Mouse (Mus musculus) right cerebral cortex, adult 2 months (tissue): ENCODE results near the gene Sephs1.
A peak's percentile ranks its signal among the peaks of the same experiment; 100 is the strongest.

ENCODE experiments used
- DNase-seq, 2 experiments: peaks; one replicate each; pipeline ENCODE4 v3.0.0; 2021 to 2022; ENCODE audit warnings: low spot score in 2 of 2

The Sephs1 gene

DNA sequence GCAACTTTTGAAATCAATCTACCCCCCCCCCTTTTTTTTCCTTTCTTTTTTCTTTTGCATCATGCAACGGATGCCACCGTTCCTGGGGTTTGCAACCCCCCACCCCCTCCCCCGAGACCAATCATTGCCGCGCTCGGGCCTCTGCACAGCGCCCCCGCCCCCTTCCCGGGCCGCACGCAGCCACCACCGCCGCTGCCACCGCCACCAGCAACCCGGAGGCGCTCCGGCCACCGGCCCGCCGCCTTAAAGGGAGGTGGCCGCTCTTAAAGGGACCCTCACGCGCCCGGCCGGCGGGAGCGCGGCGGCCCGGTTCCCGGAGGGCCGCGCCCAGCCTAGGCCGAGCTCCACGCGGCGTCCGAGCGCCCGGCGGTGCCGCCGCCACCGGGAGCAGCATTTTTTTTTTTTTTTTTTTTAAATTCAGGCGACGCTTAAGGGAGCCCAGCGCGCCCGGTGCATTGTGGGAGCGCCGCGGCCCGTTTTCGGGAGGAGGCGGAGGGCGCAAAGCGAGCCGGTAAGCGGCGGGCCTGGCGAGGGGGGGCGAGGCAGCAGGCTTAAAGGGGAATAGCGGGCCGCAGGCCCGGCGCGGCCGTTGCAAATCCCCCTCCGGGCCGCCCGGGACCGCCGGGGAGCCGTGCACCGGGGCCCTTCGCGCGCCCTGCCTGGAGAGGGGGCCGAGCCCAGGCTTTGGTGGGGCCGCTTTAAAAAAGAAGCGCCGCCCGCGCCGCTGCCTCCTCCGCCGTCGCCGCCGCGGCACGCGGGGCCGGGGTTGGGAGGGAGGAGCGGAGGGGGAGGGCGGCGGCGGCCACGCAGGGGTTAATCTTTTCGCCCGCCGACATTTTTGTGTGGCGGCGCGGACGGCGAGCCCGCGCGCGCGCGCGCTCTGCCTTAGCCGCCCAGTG is at the start of gene Sephs1:
Gene Sephs1, plus strand, starts transcription at position 215 of the 899 bp plus-strand sequence.
- DNase-seq: peak; percentile 73 to 81

DNA sequence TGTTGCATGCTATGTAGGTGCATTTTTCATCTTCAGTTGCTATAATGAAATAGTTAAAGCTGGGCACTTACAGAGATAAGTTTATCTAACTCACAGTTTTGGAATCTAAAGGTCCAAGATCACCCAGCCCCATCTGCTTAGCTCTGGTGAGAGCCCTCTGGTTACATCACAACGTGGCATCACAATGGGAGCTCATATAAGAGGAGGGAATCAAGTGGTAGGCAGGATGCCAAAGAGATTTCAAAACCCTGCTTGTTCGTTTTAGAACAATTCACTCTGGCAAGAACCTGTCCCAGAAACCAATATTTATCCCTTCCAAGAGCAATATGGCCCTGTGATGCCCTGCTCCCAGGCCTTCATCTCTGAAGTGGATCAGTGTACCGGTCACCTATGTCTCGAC is 49.2 kb upstream of the Sephs1 start:
- no peak for DNase-seq

DNA sequence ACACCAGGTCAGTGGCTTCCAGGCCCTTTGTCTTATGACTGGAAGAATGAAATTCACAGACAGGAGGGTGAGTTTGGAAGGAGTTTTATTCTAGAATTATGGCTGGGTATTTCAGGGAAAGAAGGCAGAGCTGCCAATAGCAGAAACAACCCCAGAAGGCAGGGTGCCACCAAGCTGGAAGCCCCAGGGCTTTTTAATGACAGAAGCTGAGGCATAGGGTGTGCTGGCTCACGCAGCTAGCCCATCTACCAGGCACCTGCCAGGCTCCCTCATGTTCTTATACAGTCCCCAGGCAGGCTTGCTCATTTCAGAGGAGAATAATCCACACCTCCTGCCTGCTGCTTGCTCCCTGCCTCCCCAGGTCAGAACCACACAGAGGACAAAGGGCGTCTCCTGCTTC is 31.9 kb upstream of the Sephs1 start:
- DNase-seq: no peak

GRCm38 (mm10) chr2:4857186-4857585 is 24.2 kb upstream of the Sephs1 start:
- DNase-seq: no peak

- DNase-seq: no peak
These were observed 23.2 kb upstream of the Sephs1 start for GRCm38 (mm10) chr2:4858161-4858560.

DNA sequence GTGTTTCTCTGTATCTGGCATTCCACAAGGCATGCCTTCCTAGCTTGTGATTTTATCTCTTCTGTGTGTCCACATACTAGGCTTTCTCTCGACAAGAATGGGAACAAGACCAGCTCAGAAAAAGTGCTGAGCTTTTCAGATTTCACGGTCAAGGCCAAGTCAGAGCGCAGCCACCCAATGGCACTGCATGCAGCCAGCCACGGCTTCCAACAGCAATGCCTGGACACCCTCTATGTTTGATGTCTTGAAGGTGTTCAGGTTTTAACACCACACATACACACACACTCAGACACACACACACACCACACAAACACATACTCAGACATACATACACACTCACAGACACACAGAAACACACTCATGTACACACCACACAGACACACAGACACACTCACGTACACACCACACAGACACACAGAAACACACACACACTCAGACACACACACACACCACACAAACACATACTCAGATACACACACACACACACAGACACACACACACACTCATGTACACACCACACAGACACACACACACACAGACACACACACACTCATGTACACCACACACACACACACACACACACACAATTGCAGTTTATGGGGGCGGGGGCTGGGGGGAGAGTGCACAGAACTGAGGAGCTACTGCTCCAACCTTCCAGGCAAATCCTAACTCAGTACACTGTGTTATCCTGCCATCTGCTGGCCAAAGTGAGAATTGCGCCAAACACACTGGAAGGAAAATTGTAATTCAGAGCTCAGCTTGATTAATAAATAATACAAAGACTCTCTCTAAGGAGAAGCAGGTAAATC is 17.2 kb upstream of the Sephs1 start:
- peak; percentile 81 to 92 for DNase-seq

GRCm38 (mm10) chr2:4864817-4865296 is 16.5 kb upstream of the Sephs1 start:
- no peak for DNase-seq

DNA sequence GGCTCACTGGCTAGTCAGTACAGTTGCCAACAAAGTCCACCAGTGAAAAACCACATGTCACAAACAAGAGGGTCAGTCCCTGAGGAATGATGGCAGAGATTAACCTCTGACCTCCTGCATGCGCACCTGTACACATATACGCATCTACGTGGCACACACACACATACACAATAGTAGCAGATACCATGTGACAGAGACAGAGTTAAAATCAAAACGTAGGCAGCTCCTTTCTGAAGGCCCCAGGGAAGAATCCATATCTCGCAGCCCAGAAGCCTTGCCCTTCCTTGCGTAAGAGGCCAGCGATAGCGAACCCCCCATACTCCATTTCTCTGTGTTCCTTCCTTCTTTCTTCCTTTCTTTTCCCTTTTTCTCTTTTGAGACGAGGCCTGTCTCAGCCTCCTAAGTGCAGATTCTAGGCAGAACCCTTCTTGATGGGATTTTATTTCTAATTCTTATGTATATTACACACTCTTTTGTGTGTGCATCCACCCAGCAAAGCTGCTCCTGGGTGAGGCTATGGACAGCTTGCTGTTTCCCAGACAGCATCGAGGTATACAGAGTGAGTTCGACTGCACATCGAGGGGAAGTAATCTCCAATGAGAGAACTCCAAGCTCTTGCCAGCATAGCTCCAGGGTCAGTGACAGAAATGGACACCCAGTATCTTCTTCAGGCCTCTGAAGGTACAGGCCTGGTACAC is 13.2 kb upstream of the Sephs1 start:
- DNase-seq: no peak

- no peak for DNase-seq
These were observed 8.6 kb upstream of the Sephs1 start for GRCm38 (mm10) chr2:4872740-4873139.

GRCm38 (mm10) chr2:4873331-4873730 is 8.0 kb upstream of the Sephs1 start:
- no peak for DNase-seq

DNA sequence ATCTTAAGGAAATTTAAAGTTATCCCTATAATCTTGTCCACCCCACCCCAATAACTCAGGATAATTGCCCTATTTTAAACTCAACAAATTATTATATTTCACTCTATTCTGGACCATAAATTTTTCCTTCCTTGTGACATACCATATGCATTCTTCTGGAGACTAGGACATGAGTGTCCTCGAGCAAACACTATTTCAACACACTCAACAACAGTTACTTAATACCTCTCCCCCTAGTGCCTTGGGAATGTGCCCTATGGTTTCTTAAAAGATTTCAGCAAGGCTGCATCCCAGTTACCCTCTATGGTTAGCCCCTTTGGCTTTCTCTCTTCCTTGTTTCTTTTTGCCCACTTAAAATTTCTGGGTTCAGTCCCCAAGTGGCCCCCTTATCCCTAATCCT is 6.3 kb upstream of the Sephs1 start:
- DNase-seq: no peak

GRCm38 (mm10) chr2:4876131-4876530 is 5.2 kb upstream of the Sephs1 start:
- no peak for DNase-seq

DNA sequence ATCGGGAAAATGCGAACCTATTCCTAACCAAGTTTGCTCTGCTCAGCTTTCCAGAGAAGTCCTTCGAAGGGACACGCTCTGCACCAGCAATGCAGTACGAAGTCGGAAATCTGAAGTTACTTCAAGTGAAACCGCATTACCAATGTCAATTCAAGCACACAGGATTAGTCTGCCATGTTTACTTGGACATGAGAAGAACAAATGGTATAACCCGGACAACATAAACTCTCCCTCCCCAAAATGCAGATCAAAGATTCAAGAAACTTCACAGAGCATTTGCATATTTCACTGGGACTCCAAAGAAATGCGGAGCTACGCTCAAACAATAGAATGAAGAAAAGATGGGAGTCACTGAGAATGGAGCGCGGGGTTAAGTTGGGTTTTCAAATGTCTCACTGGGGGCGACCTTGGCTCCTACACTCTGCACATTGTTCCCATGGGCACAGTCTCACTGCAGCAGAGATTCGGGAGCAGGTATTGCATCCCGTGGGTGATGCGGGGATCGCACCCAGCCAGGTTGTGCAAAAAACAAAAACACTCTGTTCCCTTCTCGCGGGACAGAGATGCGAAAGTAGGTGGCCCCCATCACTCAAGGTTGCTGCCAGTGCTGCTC is 521 bp upstream of the Sephs1 start:
- peak in 1 of 2 experiments; percentile 38 for DNase-seq

DNA sequence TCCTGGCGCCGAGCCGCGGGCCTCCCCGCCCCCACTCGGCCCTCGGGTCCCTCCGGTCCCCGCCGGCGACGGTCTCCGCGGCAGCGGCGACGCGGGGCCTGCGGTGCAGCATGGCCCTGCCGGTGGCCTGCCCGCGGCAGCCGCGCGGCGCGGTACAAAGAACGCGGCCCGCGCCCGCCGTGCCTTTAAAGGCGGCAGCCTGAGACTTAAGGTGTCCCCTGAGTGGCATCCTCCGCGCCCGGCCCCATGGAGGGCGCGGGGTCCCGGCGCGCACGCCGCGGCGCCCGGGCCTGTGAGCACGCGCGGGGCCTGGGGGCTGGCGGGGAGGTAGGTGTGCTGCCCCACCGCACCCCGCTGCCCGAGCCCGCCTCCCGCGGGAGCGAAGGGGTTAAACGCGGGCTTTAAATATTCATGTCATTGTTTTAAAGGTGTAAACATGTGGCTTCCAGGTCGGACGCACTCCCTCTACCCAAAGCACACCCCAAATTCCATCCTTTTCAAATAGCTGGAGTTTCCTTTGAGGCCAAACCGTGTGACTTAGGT is 956 bp downstream of the Sephs1 start:
- DNase-seq: peak; percentile 64 to 74

- no peak for DNase-seq
These were observed 1.8 kb downstream of the Sephs1 start for GRCm38 (mm10) chr2:4883009-4883704.

DNA sequence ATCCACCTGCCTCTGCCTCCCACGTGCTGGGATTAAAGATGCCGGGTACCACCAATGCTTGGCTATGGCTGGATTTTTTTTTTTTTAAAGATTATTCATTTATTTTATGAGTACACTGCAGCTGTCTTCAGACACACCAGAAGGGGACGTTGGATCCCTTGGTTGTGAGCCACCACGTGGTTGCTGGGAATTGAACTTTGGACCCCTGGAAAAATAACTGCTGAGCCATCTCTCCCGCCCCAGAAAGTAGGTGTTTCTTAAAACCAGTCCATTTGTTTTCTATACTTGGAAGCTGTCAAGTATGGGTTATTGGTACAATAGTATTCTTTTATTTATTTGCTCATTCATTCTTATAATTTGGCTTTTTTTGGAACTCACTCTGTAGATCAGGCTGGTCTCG is 5.5 kb downstream of the Sephs1 start:
- DNase-seq: no peak

DNA sequence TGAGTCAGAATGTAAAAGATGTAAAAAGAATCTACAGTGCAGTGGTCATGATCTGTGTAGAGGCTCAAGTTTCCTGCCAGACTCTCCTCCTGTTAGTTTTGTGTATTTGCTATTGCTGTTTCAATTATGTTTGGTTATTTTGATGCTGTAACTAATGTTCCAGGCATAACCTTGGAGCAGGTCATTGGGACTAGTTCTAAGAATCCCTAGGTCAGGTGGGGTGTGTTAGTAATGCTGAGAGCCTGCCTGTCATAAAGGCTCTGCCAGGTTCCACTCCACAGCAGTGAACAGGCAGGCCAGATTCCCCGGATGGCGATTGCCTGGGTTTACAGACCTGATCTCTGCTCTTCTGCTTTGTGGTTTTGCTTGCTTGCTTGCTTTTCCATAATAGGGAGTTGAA is 14.2 kb downstream of the Sephs1 start:
- DNase-seq: no peak

DNA sequence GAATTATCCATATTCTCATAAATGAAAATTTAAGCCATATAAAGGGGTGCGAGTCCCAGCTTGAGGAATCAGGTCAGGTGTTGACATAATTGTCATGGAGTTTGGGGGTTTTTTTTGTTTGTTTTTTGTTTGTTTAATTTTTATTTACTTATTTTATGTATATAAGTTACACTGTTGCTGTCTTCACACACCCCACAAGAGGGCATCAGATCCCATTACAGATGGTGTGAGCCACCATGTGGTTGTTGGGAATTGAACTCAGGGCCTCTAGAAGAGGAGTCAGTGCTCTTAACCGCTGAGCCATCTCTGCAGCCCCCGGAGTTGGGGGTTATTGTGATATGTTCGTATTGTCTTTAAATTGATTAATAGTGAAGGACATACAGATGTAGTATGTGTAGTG is 15.6 kb downstream of the Sephs1 start:
- DNase-seq: no peak

- no peak for DNase-seq
These were observed 19.3 kb downstream of the Sephs1 start for GRCm38 (mm10) chr2:4900624-4901023.

DNA sequence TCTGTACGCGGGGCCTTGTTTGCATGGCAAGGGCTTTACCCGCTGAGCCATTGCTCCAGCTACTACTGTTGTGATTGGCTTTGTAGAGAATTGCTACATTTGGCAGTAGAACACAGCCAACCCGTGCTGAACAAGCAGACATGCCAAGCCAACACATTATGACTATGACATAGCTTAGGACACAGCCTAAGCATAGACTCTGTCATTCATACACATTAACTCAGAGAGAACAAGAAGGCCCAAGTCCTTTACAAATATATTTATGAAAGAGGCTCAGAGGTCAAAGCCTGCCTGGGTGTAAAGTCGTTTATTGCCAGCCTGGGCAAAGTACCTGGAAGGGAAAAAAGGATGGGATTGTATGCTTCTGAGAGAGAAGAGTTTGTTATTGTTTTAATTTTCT is 21.0 kb downstream of the Sephs1 start:
- no peak for DNase-seq

DNA sequence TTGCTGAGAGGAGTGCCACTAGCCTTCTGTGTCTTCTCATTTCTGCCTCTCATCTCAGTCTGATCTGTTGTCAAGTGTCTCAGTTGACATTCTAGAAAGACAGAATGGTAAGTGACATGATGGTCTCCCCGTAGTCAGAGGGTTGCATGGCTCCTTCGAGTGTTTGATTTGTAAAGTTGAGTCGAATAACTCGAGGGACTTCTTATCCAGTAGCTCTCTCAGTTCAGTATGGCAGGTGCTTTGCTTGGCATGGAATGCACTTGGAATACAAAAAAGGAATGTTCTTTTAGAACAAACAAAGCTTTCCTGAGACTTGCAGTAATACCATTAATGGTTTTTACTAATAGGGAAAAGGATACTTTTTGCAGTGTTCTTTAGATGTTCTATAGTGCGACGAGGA is 25.8 kb downstream of the Sephs1 start:
- no peak for DNase-seq
